Mouse (Mus musculus) neural tube, embryonic 12.5 days (tissue): ENCODE results near the gene Angel1. TPM values are rescaled to one million over a fixed set of nuclear protein-coding genes. Genes with fewer than 3 reads are reported as not detected.

Experiments
- ATAC-seq: fragments of 200-750 bp; cut with Nextera tagmentation; 2 replicates; pipeline ENCODE4 v1.8.0; 2017; ENCODE audit warnings: low read depth, mild to moderate bottlenecking, moderate TSS enrichment, moderate library complexity; ENCODE audit not compliant: low FRiP score
- H3K27ac ChIP-seq: fragments of 300-500 bp; sonication (generic); 2 replicates; pipeline ENCODE4 v1.5.1; 2016
- H3K27me3 ChIP-seq: fragments of 300-500 bp; sonication (generic); replicated peaks from 2 replicates; pipeline ENCODE4 v1.6.1; 2016; ENCODE audit warnings: mild to moderate bottlenecking
- H3K36me3 ChIP-seq: fragments of 300-500 bp; sonication (generic); 2 replicates; pipeline ENCODE4 v1.6.1; 2016; ENCODE audit warnings: mild to moderate bottlenecking
- H3K4me1 ChIP-seq: fragments of 300-500 bp; sonication (generic); 2 replicates; pipeline ENCODE4 v1.6.1; 2016
- H3K4me2 ChIP-seq: fragments of 300-500 bp; sonication (generic); replicated peaks from 2 replicates; pipeline ENCODE4 v1.6.1; 2016; ENCODE audit warnings: mild to moderate bottlenecking
- H3K4me3 ChIP-seq: fragments of 300-500 bp; sonication (generic); 2 replicates; pipeline ENCODE4 v1.5.1; 2016
- H3K9ac ChIP-seq: fragments of 300-500 bp; sonication (generic); 2 replicates; pipeline ENCODE4 v1.6.1; 2016; ENCODE audit warnings: mild to moderate bottlenecking
- H3K9me3 ChIP-seq: fragments of 300-500 bp; sonication (generic); 2 replicates; pipeline ENCODE4 v1.6.1; 2016; ENCODE audit warnings: mild to moderate bottlenecking
- WGBS: fragments of 180-500 bp; shearing (Covaris S2); methylation state at CpG from one replicate; pipeline ENCODE4 v1.1.7; 2016; 5-methylcytosine and 5-hydroxymethylcytosine counted together
- polyA plus RNA-seq: library from polyadenylated mRNA; unstranded; fragments of >200 nt; fragmentation: Nextera tagmentation; extraction: Ambion mirVana; gene quantifications from 2 replicates; pipeline ENCODE4 v1.2.1, GENCODE M21; 2016

The Angel1 gene
- polyA plus RNA-seq, 1 experiment from 2014 or later, result 18.1 TPM

DNA sequence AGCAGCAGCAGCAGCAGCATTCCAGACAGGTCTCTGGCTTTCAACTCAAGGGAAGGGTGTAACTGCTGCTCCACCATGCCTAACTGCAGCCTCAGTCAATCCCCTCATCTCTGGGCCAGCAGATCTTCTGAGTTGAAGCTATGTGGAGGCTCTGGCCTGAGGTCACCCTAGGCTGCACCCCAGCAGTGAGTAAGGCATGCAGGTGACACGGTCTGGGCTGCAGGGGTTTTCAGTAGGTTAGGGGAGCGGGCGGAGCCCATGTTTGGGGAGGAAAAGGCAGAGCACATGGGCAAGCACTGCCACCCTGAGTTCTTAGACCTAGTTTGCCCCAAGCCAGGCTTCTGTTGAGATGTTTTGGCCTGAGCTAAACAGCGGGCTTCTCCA is 25.3 kb downstream of the Angel1 start:
- no peak for ATAC-seq
- Histone ChIP-seq H3K4me3 (no peak overlapping the region), H3K4me2 (no peak overlapping the region), H3K36me3 (peaks cover 19% of the 10 kb centered on the region), H3K9me3 (0 out of 2 replicates have a peak, but pooled peaks cover 6% of the 10 kb centered on the region), H3K4me1 (peaks cover 12% of the 10 kb centered on the region), H3K27me3 (no peaks in the 10 kb centered on the region), H3K27ac (peak overlapping the region; percentile 23; the same call in 1 of the 2 replicates), H3K9ac (no peak overlapping the region)
- 67% methylated on average over 4 of the region's 4 CpGs for WGBS

- Histone ChIP-seq H3K27me3 (no peaks in the 10 kb centered on the region), H3K9ac (no peak overlapping the region), H3K9me3 (0 out of 2 replicates have a peak, but pooled peaks cover 6% of the 10 kb centered on the region), H3K4me2 (peak overlapping the region; percentile 23), H3K36me3 (peaks cover 26% of the 10 kb centered on the region), H3K27ac (peak overlapping the region; percentile 15), H3K4me1 (peaks cover 12% of the 10 kb centered on the region), H3K4me3 (no peak overlapping the region)
- ATAC-seq, result peak; percentile 57
- 36% methylated on average over 19 of the region's 19 CpGs for WGBS
Measured at GRCm38 (mm10) chr12:86699965-86700926, 26.0 kb downstream of the Angel1 start.

DNA sequence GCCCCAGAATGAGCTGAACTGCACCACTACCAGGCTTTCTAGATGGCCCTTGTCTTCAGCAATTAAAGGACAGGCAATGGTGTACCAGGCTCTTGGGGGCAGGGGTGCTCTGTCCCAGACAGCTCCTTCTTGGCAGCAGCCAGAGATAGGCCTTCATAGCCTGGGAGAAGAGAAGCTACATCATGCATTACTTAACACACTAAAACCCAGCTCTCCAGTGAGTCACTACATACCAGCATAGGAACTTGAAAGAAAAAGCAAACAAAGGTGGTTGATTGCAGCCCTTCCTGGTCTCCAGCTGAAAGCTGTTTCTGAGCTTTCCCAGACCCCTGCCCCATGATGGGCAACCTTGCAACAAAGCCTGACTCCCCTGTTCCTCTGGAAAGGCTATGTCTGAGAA is 27.7 kb downstream of the Angel1 start:
- no peak overlapping the region for H3K4me3 ChIP-seq
- peaks cover 12% of the 10 kb centered on the region for H3K4me1 ChIP-seq
- no peaks in the 10 kb centered on the region for H3K27me3 ChIP-seq
- H3K27ac ChIP-seq, result no peak overlapping the region
- peak overlapping the region; percentile 23 for H3K4me2 ChIP-seq
- no peak overlapping the region for H3K9ac ChIP-seq
- peaks cover 36% of the 10 kb centered on the region for H3K36me3 ChIP-seq
- H3K9me3 ChIP-seq, result 0 out of 2 replicates have a peak, but pooled peaks cover 6% of the 10 kb centered on the region
- ATAC-seq, result no peak

- WGBS, result 51% methylated on average over 2 of the region's 2 CpGs
- H3K36me3 ChIP-seq, result peaks cover 36% of the 10 kb centered on the region
- peaks cover 12% of the 10 kb centered on the region for H3K4me1 ChIP-seq
- no peak overlapping the region for H3K4me3 ChIP-seq
- H3K4me2 ChIP-seq, result no peak overlapping the region
- H3K27ac ChIP-seq, result no peak overlapping the region
- H3K9me3 ChIP-seq, result 0 out of 2 replicates have a peak, but pooled peaks cover 6% of the 10 kb centered on the region
- no peak for ATAC-seq
- H3K9ac ChIP-seq, result no peak overlapping the region
- H3K27me3 ChIP-seq, result no peaks in the 10 kb centered on the region
Measured at GRCm38 (mm10) chr12:86697996-86698395, 28.3 kb downstream of the Angel1 start.

GRCm38 (mm10) chr12:86694441-86694840 is 31.8 kb downstream of the Angel1 start:
- Histone ChIP-seq H3K27me3 (no peaks in the 10 kb centered on the region), H3K4me1 (no peaks in the 10 kb centered on the region; the same call in 1 of the 2 replicates), H3K4me3 (no peak overlapping the region), H3K9ac (no peak overlapping the region), H3K9me3 (0 out of 2 replicates have a peak, but pooled peaks cover 6% of the 10 kb centered on the region), H3K27ac (no peak overlapping the region), H3K36me3 (peaks cover 68% of the 10 kb centered on the region), H3K4me2 (no peak overlapping the region)
- no peak for ATAC-seq
- WGBS, result 88% methylated on average over 1 of the region's 1 CpGs

- Histone ChIP-seq H3K27ac (no peak overlapping the region), H3K27me3 (no peaks in the 10 kb centered on the region), H3K4me3 (no peak overlapping the region), H3K4me2 (no peak overlapping the region), H3K9me3 (0 out of 2 replicates have a peak, but pooled peaks cover 6% of the 10 kb centered on the region), H3K9ac (no peak overlapping the region), H3K36me3 (peaks cover 78% of the 10 kb centered on the region), H3K4me1 (no peaks in the 10 kb centered on the region; the same call in 1 of the 2 replicates)
- ATAC-seq, result no peak
Measured at GRCm38 (mm10) chr12:86693389-86693788, 32.9 kb downstream of the Angel1 start.

DNA sequence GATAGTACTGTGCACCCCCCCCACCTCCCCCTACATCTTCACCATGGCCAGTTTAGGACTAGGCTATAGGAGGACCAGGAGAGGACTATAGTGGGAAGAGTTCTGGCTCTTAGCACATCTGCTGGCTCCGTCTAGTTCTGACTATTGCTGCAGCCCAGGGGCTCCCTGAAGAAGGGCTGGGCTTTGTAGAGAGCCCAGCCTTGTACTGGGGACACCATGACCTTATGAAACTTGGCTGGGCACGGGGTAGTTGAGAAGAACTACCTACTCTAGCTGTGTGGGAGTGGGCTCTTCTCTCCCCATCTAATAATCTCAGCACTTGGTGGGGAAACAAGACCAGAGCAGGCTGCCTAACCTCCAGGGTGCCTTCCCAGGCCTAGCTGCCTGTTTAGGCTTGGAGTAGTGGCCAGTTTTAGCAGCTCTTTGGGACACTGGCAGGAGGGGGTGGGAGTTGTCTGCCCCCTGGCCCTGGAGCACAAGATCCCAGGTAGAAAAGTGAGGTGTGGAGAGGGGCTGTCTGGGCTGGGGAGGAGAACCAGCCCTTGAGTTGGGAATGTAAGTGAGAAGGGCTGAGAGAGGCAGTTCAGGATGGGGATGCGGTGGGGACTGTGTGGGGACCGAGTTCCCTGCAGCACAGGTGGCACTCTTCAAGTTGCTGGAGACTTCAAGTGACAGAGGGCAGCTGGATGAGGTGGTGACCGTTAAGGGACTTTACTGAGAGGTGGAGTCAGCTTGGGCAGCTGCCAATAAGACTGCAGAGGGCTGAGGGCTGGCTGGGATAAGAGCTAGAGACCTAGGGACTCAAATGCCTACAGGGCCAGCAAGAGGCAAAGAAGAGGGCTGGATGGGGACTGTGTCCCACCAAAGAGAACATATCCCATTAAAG is 33.5 kb downstream of the Angel1 start:
- no peak overlapping the region for H3K9ac ChIP-seq
- no peak overlapping the region for H3K27ac ChIP-seq
- no peak for ATAC-seq
- 0 out of 2 replicates have a peak, but pooled peaks cover 6% of the 10 kb centered on the region for H3K9me3 ChIP-seq
- H3K4me3 ChIP-seq, result no peak overlapping the region
- H3K36me3 ChIP-seq, result peaks cover 83% of the 10 kb centered on the region
- 68% methylated on average over 5 of the region's 5 CpGs for WGBS
- H3K4me2 ChIP-seq, result no peak overlapping the region
- H3K4me1 ChIP-seq, result no peaks in the 10 kb centered on the region; the same call in 1 of the 2 replicates
- H3K27me3 ChIP-seq, result no peaks in the 10 kb centered on the region

GRCm38 (mm10) chr12:86690700-86691485 is 35.4 kb downstream of the Angel1 start:
- 75% methylated on average over 12 of the region's 12 CpGs for WGBS
- Histone ChIP-seq H3K9ac (no peak overlapping the region), H3K36me3 (peaks cover 89% of the 10 kb centered on the region), H3K4me2 (no peak overlapping the region), H3K27me3 (no peaks in the 10 kb centered on the region), H3K27ac (no peak overlapping the region), H3K4me1 (no peaks in the 10 kb centered on the region; the same call in 1 of the 2 replicates), H3K4me3 (no peak overlapping the region), H3K9me3 (no peaks in the 10 kb centered on the region)
- no peak for ATAC-seq

- ATAC-seq, result no peak
- H3K9ac ChIP-seq, result no peak overlapping the region
- H3K4me1 ChIP-seq, result peaks cover 4% of the 10 kb centered on the region; the same call in 1 of the 2 replicates
- no peaks in the 10 kb centered on the region for H3K27me3 ChIP-seq
- peaks cover 86% of the 10 kb centered on the region for H3K36me3 ChIP-seq
- no peak overlapping the region for H3K27ac ChIP-seq
- H3K4me2 ChIP-seq, result no peak overlapping the region
- H3K4me3 ChIP-seq, result no peak overlapping the region
- WGBS, result 95% methylated on average over 27 of the region's 27 CpGs
- H3K9me3 ChIP-seq, result no peaks in the 10 kb centered on the region
Measured at GRCm38 (mm10) chr12:86688917-86689316, 37.3 kb downstream of the Angel1 start.

DNA sequence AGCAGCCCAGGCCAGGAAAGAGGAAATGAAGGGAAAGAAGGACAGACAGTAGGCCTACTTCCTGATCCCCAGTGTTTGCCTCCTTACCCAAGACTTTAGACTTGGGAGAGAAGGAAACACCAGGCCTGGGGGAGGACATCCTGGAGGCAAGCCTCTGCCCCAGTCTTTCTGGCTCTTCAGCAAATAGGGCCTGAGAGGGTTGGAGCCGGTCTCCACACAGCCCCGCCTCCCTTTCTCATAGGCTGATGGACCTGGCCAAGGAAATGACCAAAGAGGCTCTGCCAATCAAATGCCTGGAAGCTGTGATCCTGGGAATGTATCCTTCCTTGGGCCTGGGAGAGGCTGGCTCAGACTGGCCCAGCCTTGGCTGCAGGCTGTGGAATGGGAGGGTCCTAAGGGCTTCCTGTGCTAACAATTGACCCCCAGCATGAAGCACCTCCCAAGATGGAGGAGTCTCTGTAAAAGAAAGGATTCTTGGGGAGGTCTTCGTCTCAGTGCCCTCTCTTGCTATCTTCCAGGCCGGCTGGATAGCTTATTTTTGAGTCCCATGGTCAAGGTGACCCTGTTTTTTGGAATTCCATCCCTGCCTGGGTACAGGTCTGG is 38.2 kb downstream of the Angel1 start:
- 74% methylated on average over 4 of the region's 4 CpGs for WGBS
- Histone ChIP-seq H3K4me1 (peaks cover 10% of the 10 kb centered on the region; the same call in 1 of the 2 replicates), H3K4me3 (no peak overlapping the region), H3K27me3 (no peaks in the 10 kb centered on the region), H3K27ac (no peak overlapping the region), H3K4me2 (no peak overlapping the region), H3K36me3 (peaks cover 85% of the 10 kb centered on the region), H3K9ac (no peak overlapping the region), H3K9me3 (no peaks in the 10 kb centered on the region)
- no peak for ATAC-seq

GRCm38 (mm10) chr12:86687445-86687955 is 38.8 kb downstream of the Angel1 start:
- ATAC-seq, result no peak

More at GRCm38 (mm10) chr12:86687445-86687955, 38.8 kb downstream of the Angel1 start:
- Histone ChIP-seq H3K27me3 (no peaks in the 10 kb centered on the region), H3K4me3 (no peak overlapping the region), H3K9ac (no peak overlapping the region), H3K36me3 (peaks cover 85% of the 10 kb centered on the region), H3K4me2 (no peak overlapping the region), H3K9me3 (no peaks in the 10 kb centered on the region), H3K4me1 (peaks cover 16% of the 10 kb centered on the region; the same call in 1 of the 2 replicates), H3K27ac (no peak overlapping the region)
- 83% methylated on average over 4 of the region's 4 CpGs for WGBS
